Mouse (Mus musculus) thymus, adult 18-20 months (tissue): ENCODE data around the gene Nsun3.
"Not testable (repeated sequence)": the region's sequence is repeated elsewhere in the genome, so short reads cannot be mapped to it uniquely, and the experiment has no call there.

ENCODE experiments used
- DNase-seq, 2 experiments: peaks; one replicate each; pipeline ENCODE4 v3.0.0; 2022; ENCODE audit warnings: mixed read lengths in 2 of 2

Gene Nsun3

DNA sequence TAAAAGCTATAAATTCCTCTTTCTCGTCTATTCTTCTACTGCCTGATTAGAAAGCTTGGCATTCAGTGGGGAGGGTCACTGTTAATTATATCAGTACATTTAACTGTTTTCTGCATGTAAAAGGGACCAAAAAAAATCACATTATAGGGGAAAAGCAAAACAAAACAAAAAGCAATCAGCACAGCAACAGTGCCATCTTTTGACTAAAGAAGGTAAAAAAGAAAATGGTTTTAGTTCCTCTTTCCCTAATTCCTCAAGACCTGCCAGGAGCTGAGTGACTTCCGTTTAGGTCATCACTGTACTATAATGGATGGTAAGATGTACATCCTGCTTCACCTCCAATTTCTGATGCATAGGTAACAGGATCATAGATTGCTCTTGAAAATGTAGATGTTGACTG, 40.7 kb downstream of the Nsun3 start:
- DNase-seq = no peak

DNA sequence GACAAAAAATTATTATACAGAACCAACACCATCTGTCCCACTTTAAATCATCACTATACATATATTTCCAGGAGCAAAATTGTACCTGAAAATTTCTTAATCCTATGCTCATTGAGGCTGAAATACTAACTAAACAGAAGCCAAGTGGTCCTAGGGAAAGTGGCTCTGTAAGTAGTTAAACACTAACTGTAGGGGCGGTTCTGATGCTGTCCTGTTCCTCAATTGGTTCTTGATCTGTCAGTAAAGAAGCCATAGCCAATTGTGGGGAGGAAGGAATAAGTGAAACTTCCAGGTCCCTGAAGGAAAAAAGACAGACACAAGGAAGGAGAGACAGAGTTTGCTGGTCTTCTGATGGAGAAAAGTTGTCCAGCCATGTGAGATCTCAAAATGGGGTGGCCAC, 52.3 kb downstream of the Nsun3 start:
- no peak for DNase-seq

DNA sequence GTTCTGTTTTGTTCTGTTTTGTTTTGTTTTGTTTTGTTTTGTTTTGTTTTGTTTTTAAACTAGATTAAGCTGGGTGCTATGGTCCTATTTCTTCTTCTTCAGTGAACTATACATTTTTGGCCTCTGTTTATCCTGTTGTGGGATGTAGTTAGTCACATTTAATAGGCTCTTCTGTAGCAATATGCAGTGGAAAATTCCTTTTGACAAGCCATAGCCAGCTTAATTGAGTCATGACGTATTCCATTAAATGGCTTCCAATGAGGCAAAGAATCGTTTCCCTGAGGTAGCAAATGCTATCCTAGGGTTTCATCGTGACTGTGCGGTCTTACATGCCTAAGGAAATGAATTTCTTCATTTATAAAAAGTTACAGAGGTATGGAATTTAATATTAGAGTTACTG, 56.3 kb downstream of the Nsun3 start:
- DNase-seq = no peak

DNA sequence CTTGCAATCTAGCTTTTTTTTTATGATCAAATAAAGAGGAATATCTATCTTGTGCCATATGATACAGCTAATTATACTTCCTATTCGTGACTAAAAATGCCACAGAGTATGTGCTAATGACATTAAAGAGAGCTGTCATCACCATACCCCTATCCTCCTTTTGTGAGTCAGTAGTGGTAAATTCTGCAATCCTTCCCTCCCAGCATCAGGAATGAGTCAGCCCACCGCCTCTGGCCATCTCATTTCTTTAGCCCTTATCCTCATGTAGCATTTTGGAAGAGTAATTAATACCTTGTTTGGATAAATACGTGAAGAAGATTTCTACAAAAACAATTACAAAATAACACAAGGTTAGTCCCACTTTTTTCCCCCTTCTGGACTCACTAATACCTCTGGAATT, 56.8 kb downstream of the Nsun3 start:
- DNase-seq = no peak

DNA sequence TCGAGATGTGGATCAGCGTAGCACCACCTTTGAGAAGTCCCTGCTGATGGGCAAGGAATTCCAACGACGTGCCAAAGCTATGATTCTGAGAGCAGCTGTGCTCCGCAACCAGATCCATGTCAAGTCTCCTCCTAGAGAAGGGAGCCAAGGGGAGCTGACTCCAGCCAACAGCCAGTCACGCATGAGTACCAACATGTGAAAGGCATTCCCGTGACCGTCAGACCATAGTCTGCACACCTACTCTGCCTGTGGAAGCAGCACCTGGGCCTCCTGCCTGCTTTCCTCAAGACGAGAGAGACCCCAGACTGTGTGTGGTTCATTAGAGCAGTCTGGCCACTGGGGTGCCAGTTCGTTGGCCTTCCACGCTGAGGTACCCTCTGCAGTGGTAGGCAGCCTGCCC, 68.4 kb downstream of the Nsun3 start:
- DNase-seq = not testable (repeated sequence)

DNA sequence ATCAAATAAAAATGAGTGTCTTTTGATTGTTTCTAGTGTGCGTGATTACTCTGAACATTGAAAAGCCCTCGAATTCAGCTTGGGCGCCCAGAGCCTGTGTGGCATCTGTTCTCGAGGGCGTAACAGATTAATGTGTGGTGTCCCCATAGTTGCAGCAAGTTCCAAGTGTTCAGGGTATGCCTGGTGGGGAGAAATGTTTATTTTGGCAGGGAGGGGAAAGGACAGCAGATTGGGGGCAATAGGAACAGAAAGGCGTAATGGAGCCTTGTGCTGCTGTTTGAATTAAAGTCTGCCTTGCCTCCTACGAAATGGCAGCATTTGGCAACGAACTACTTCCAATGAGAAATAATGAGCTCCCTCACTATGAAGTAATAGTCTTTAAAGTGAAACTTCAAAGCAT, 96.2 kb downstream of the Nsun3 start:
- no peak for DNase-seq

DNA sequence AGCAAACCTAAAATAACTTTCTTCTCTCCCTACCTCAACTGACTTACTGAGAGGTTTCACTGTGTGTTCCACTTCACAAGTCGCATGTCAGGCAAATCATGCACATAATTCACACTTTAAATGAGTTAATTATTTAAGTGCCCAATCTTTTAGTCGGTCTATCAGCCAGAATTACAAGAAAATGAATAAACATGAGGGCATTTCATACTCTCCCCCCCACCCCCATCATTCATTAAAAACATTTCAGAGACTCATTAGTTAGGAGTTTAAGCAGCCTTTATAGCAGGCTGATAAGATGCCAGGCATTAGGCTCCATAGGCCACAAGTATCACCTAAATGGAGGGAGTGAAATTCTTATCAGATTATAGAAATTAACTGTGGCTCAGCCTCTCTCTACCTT, 100.5 kb downstream of the Nsun3 start:
- no peak for DNase-seq

DNA sequence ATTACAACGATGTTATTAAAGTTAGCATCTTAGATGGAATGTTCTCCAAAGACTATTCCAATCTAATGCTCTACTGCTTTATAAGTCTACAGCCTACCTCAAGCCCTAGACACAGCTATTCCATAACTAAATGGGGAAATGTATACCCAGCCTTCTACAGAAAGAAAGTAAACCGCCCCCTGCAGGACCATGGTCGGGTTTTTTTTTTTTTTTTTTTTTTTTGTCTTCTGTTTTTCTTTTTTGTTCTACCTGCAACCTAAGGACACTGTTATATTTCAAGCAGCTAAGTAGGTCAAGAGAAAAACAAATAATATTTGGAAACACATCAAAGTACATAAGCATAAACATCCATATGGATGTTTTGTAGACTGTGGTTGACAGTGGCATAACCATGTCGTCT, 101.1 kb downstream of the Nsun3 start:
- DNase-seq = no peak
